Mouse (Mus musculus): Measurements from ENCODE around the gene Polr2a. TPM values are rescaled to one million over a fixed set of nuclear protein-coding genes. Genes with fewer than 3 reads are reported as not detected.

Polr2a gene
- polyA plus RNA-seq (2012; rRNA removed): 5.5 and 8.0 TPM in 2 replicates

GRCm38 (mm10) chr11:69758478-69758970 lies at the start of gene Polr2a:
TSS of gene Polr2a (minus strand) at chr11:69758637.

GRCm38 (mm10) chr11:69804972-69805909 lies 46.8 kb upstream of the Polr2a start, which contains the start of gene Tmem102:
TSS of gene Tmem102 (minus strand) at chr11:69805624.

GRCm38 (mm10) chr11:69801379-69801977 lies 43.0 kb upstream of the Polr2a start, which contains the start of gene Fgf11:
TSS of gene Fgf11 (minus strand) at chr11:69801857.

GRCm38 (mm10) chr11:69795168-69795982 lies 36.9 kb upstream of the Polr2a start, which contains the start of gene Chrnb1:
TSS of gene Chrnb1 (minus strand) at chr11:69795943.

GRCm38 (mm10) chr11:69765221-69766125 lies 7.0 kb upstream of the Polr2a start, which contains the start of gene Zbtb4:
TSS of gene Zbtb4 (plus strand) at chr11:69765912.

GRCm38 (mm10) chr11:69761868-69762267 lies 3.4 kb upstream of the Polr2a start, which contains the start of gene Slc35g3:
TSS of gene Slc35g3 (minus strand) at chr11:69761968.

GRCm38 (mm10) chr11:69695361-69696181 lies 62.9 kb downstream of the Polr2a start, which contains the start of the genes Tnfsf12 and Tnfsfm13:
TSS of gene Tnfsf12 (minus strand) at chr11:69695849.
TSS of gene Tnfsfm13 (minus strand) at chr11:69696098.

GRCm38 (mm10) chr11:69685526-69686148 lies 72.8 kb downstream of the Polr2a start, which contains the start of gene Tnfsf13:
TSS of gene Tnfsf13 (minus strand) at chr11:69685784.

Other genes starting within 250 kb of the Polr2a start
- 0.20 and 0.22 TPM in 2 replicates for gene Dnah2, start 209.5 kb downstream of the Polr2a start, polyA plus RNA-seq (2012; rRNA removed)
- gene Efnb3, start 198.4 kb downstream of the Polr2a start, polyA plus RNA-seq (2012; rRNA removed): 0.58 and 0.60 TPM in 2 replicates
- gene Wrap53, start 178.4 kb downstream of the Polr2a start, polyA plus RNA-seq (2012; rRNA removed): 6.5 and 6.7 TPM in 2 replicates
- 51.0 and 51.9 TPM in 2 replicates for gene Trp53, start 178.3 kb downstream of the Polr2a start, polyA plus RNA-seq (2012; rRNA removed)
- 5.7 and 7.2 TPM in 2 replicates for gene Atp1b2, start 152.7 kb downstream of the Polr2a start, polyA plus RNA-seq (2012; rRNA removed)
- 2.6 and 2.9 TPM in 2 replicates for gene Shbg, start 140.7 kb downstream of the Polr2a start, polyA plus RNA-seq (2012; rRNA removed)
- gene Sat2, start 136.6 kb downstream of the Polr2a start, polyA plus RNA-seq (2012; rRNA removed): 7.3 and 7.7 TPM in 2 replicates
- gene Fxr2, start 125.6 kb downstream of the Polr2a start, polyA plus RNA-seq (2012; rRNA removed): 17.5 and 22.6 TPM in 2 replicates
- 0.07 and 0.11 TPM in 2 replicates for gene Sox15, start 103.3 kb downstream of the Polr2a start, polyA plus RNA-seq (2012; rRNA removed)
- 45.9 and 49.8 TPM in 2 replicates for gene Mpdu1, start 96.0 kb downstream of the Polr2a start, polyA plus RNA-seq (2012; rRNA removed)
- gene Cd68, start 92.5 kb downstream of the Polr2a start, polyA plus RNA-seq (2012; rRNA removed): 14.8 and 16.0 TPM in 2 replicates
- gene Eif4a1, start 86.2 kb downstream of the Polr2a start, polyA plus RNA-seq (2012; rRNA removed): 330 and 348 TPM in 2 replicates
- gene Senp3, start 76.6 kb downstream of the Polr2a start, polyA plus RNA-seq (2012; rRNA removed): 37.6 and 40.5 TPM in 2 replicates
- 0.54 and 0.78 TPM in 2 replicates for gene Tnfsf13, start 72.9 kb downstream of the Polr2a start, polyA plus RNA-seq (2012; rRNA removed)
- gene Tnfsf12, start 62.8 kb downstream of the Polr2a start, polyA plus RNA-seq (2012; rRNA removed): 4.4 and 4.8 TPM in 2 replicates
- gene Tnfsfm13, start 62.5 kb downstream of the Polr2a start, polyA plus RNA-seq (2012; rRNA removed): 0.96 and 1.1 TPM in 2 replicates
- 0.02 TPM in 1 of 2 replicates, not detected in the other for gene Slc35g3, start 3.3 kb upstream of the Polr2a start, polyA plus RNA-seq (2012; rRNA removed)
- 2.3 and 2.8 TPM in 2 replicates for gene Zbtb4, start 7.3 kb upstream of the Polr2a start, polyA plus RNA-seq (2012; rRNA removed)
- 1.3 and 1.6 TPM in 2 replicates for gene Chrnb1, start 37.3 kb upstream of the Polr2a start, polyA plus RNA-seq (2012; rRNA removed)
- 0.43 and 0.58 TPM in 2 replicates for gene Fgf11, start 43.2 kb upstream of the Polr2a start, polyA plus RNA-seq (2012; rRNA removed)
- 1.2 and 1.6 TPM in 2 replicates for gene Tmem102, start 47.0 kb upstream of the Polr2a start, polyA plus RNA-seq (2012; rRNA removed)
- gene Gm39566, start 56.7 kb upstream of the Polr2a start, polyA plus RNA-seq (2012; rRNA removed): not detected in 2 replicates
- not detected in 2 replicates for gene Spem2, start 59.8 kb upstream of the Polr2a start, polyA plus RNA-seq (2012; rRNA removed)
- gene Spem1, start 63.5 kb upstream of the Polr2a start, polyA plus RNA-seq (2012; rRNA removed): not detected in 2 replicates
- 2.2 and 3.1 TPM in 2 replicates for gene Nlgn2, start 79.1 kb upstream of the Polr2a start, polyA plus RNA-seq (2012; rRNA removed)
- gene Tmem256, start 79.9 kb upstream of the Polr2a start, polyA plus RNA-seq (2012; rRNA removed): 227 and 300 TPM in 2 replicates
- gene Plscr3, start 87.7 kb upstream of the Polr2a start, polyA plus RNA-seq (2012; rRNA removed): 19.8 and 22.6 TPM in 2 replicates
- 0.49 and 0.73 TPM in 2 replicates for gene Tnk1, start 100.1 kb upstream of the Polr2a start, polyA plus RNA-seq (2012; rRNA removed)
- gene Tmem95, start 119.4 kb upstream of the Polr2a start, polyA plus RNA-seq (2012; rRNA removed): not detected in 2 replicates
- gene Kctd11, start 122.8 kb upstream of the Polr2a start, polyA plus RNA-seq (2012; rRNA removed): 1.2 TPM in 2 replicates
- 7.9 and 10.7 TPM in 2 replicates for gene Acap1, start 136.9 kb upstream of the Polr2a start, polyA plus RNA-seq (2012; rRNA removed)
- 0.36 and 0.38 TPM in 2 replicates for gene 2810408A11Rik, start 142.3 kb upstream of the Polr2a start, polyA plus RNA-seq (2012; rRNA removed)
- gene Neurl4, start 142.4 kb upstream of the Polr2a start, polyA plus RNA-seq (2012; rRNA removed): 11.4 and 13.4 TPM in 2 replicates
- 43.2 and 45.2 TPM in 2 replicates for gene Gps2, start 155.3 kb upstream of the Polr2a start, polyA plus RNA-seq (2012; rRNA removed)
- gene Eif5a, start 163.3 kb upstream of the Polr2a start, polyA plus RNA-seq (2012; rRNA removed): 578 and 620 TPM in 2 replicates
- 0.08 and 0.42 TPM in 2 replicates for gene Ybx2, start 177.2 kb upstream of the Polr2a start, polyA plus RNA-seq (2012; rRNA removed)
- 8.7 and 9.0 TPM in 2 replicates for gene Slc2a4, start 189.6 kb upstream of the Polr2a start, polyA plus RNA-seq (2012; rRNA removed)
- 3.2 and 4.8 TPM in 2 replicates for gene Cldn7, start 206.1 kb upstream of the Polr2a start, polyA plus RNA-seq (2012; rRNA removed)
- gene Ctdnep1, start 222.5 kb upstream of the Polr2a start, polyA plus RNA-seq (2012; rRNA removed): 23.5 and 24.9 TPM in 2 replicates
- gene Elp5, start 223.9 kb upstream of the Polr2a start, polyA plus RNA-seq (2012; rRNA removed): 34.3 and 36.0 TPM in 2 replicates
- 191 and 207 TPM in 2 replicates for gene Gabarap, start 232.5 kb upstream of the Polr2a start, polyA plus RNA-seq (2012; rRNA removed)
- gene Phf23, start 237.1 kb upstream of the Polr2a start, polyA plus RNA-seq (2012; rRNA removed): 15.0 and 15.6 TPM in 2 replicates
- gene Dvl2, start 242.0 kb upstream of the Polr2a start, polyA plus RNA-seq (2012; rRNA removed): 4.2 and 4.6 TPM in 2 replicates